Mouse (Mus musculus): ENCODE results near the gene 1810010H24Rik. TPM values are rescaled to one million over a fixed set of nuclear protein-coding genes. Genes with fewer than 3 reads are reported as not detected.
"Not testable (repeated sequence)": the region's sequence is repeated elsewhere in the genome, so short reads cannot be mapped to it uniquely, and the experiment has no call there.

1810010H24Rik gene
- total RNA-seq, 2 experiments from 2014 or later: not detected

DNA sequence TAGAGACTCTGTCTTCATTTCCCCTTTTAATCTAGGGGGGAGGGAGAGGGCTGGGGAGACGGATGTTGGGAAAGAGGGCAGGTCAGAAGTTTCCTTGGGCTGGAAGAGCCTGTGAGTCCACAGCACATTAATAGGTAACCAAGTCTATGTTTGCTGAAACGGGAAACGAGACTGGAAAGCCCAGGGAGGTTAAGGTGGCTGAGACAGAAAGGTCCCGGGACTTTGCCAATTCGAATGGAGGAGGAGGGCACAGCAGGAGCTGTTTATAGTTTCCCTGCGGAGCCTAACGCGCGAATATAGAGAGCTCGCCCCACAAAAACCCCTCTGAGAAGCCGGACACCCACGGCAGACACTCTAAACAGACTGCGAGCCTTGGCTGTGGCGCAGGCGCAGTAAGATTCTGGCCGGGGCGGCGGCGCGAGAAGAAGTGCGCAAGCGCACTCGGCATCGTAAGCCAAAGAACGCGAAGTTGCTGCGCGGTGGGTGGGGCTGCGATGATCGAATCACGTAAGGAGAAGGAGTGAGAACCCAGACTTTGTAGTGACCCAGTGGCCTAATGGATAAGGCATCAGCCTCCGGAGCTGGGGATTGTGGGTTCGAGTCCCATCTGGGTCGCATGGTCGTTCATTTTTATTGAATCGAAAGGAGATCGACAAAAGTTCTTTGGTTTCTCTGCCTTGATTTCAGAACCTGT, 13.0 kb upstream of the 1810010H24Rik start:
- ATAC-seq (replicated peaks; ENCODE audit: poor library complexity): peak; percentile 89

DNA sequence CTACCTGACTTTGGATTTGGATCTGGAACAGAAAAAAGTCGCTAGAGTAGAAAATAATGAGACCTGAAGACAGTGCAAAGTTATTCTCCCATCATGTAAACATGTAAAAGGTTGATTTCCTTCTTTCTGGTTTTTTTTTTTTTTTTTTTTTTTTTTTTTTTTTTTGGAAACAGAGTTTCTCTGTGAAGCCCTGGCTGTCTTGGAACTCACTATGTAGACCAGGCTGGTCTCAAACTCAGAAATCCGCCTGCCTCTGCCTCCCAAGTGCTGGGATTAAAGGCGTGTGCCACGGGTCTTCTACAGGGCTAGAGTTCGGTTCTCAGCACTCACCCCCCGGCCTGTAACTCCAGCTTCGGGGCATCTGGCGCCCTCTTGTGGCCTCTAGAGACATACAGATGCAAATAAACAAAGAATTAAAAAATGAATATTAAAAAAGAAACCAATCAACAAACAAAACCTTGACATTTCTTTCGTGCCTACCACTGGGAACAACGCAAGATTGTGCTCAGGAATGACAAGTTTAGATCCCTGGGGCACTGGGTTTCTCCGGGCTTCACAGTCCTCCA, 11.4 kb upstream of the 1810010H24Rik start:
- no peak for ATAC-seq (replicated peaks; ENCODE audit: poor library complexity)

DNA sequence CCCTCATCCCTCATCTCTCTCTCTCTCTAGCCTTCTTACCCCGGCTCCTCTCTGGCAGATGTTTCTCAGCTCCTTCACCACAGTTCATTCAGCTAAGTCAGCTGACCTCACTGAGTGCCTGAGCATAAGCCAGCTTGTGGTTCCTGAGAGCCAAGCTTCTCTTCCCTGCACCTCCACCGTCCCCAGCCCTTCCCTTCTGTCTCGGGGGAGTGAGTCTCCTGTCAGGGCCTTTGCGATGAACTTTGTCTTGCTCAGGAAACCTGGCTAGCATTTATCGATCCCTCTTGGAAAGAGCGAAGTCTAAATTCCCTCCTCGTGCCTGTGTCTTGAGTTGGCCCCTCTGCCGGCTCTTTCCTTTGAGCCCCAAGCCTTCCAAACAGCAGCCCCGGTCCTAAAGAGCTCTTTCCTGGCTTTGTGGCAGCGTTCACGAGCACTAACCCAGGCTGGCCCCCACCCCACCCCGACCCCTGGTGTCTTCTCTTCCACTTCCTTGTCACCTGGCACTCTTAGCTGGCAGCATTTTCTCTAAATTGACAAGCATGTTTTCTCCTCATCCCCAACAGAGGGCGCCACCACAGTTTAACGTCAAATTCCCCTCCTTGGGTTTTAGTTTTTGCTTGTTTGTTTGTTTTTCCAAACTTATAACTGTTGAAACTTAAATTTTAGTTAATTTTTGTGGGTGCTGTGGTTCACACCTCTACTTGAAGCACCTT, 10.7 kb upstream of the 1810010H24Rik start:
- ATAC-seq (replicated peaks; ENCODE audit: poor library complexity): no peak; the same call in 1 of the 2 replicates

DNA sequence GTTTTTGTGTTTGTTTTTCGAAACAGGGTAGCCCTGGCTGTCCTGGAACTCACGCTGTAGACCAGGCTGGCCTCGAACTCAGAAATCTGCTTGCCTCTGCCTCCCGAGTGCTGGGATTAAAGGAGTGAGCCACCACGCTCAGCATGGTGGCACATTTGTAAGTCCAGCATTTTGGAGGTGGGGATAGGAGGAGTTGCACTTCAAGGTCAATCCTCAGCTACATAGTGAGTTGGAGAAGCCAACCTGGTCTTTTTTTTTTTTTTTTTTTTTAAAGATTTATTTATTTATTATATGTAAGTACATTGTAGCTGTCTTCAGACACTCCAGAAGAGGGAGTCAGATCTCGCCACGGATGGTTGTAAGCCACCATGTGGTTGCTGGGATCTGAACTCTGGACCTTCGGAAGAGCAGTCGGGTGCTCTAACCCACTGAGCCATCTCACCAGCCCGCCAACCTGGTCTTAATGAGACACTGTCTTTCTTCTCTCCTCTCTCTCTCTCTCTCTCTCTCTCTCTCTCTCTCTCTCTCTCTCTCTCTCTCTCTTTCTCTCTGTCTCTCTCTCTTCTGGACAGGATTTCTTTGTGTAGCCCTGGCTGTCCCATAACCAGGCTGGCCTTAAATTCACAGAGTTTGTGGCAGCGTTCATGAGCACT, 9.8 kb upstream of the 1810010H24Rik start:
- not testable (repeated sequence) for ATAC-seq (replicated peaks; ENCODE audit: poor library complexity)

DNA sequence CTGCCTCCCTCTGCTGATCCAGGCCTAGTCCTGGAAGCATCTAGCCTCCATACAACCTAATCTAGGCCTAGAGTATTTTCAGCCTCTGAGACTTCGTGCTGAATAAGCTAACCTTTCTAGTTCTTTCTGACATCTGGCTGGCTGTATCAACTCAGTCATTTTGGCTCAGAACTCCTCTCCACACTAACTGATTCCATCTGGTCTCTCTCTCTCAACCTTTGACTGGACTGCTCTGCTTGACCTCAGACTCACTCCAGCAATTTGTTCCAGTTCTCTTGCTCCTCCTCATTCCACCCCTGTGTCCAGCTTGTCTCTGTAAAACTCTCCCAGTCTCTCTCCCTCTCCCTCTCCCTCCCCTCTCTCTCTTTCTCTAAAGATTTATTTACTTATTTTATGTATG, 8.6 kb upstream of the 1810010H24Rik start:
- no peak for ATAC-seq (replicated peaks; ENCODE audit: poor library complexity)

DNA sequence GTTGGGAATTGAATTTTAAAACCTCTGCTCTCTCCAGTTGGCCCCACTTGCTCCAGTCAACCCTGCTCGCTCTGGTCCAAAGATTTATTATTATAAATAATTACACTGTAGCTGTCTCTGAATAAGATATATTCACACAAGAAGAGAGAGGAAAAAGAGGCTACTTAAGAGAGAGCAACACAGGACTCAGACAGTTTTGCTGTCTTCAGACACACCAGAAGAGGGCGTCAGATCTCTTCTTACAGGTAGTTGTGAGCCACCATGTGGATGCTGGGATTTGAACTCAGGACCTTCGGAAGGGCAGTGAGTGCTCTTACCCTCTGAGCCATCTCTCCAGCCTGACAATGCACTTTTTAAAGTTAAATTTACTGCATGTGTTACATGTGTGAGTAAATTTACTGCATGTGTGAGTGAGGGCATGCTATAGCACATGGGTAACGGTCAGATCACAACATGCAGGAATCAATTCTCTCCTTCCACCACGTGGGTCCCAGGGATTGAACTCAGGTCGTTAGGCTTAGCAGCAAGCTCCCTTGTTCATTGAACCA, 8.1 kb upstream of the 1810010H24Rik start:
- ATAC-seq (replicated peaks; ENCODE audit: poor library complexity): no peak

DNA sequence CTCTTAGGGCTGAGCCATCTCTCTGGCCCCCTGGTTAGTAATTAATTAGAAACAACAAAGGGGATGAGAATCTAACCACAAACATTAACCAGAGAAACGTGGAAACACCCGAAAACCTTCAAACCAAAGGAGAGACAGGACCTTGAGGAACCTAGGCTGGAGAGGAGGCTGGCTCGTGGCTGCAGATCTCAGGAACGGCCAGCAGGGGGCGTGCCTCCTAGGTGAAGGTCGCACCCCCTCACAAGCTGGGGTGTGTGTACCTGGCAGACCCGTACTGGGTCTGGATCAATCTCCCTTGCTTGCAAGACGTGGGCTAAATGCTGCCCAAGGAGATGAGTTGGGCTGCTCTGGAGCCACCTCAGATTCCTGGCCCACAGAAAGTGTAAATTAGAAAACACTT, 6.9 kb upstream of the 1810010H24Rik start:
- peak; percentile 77 for ATAC-seq (replicated peaks; ENCODE audit: poor library complexity)

DNA sequence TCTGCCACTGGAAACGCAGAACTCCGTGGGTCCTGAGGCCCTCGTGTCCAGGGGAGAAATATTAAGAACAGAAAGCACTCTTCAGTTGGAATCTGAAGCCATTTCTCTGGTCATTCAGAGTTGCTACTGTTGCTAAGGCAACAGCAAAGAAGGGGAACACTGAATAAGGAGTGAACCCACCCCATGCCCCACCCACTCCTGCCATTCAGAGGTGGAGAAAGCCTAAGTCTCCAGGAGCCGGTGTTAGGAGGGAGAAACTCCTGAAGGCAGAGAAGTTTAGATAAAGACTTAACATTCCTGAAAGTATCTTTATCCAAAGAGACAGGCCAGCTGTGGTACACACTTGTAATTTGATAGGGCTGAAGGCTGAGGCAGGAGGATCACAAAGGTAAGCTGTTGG, 6.2 kb upstream of the 1810010H24Rik start:
- ATAC-seq (replicated peaks; ENCODE audit: poor library complexity): no peak

DNA sequence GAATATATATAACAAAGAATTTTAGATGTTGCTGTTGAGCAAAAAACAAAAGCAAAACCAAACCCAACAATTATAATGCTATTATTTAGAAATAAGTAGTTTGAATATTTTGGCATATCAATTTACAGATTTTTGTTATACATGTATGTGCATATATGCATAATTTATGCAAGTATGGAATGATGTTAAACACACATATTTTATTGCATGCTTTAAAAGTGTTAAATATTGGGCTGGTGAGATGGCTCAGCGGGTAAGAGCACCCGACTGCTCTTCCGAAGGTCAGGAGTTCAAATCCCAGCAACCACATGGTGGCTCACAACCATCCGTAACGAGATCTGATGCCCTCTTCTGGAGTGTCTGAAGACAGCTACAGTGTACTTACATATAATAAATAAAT, 5.8 kb upstream of the 1810010H24Rik start:
- ATAC-seq (replicated peaks; ENCODE audit: poor library complexity): not testable (repeated sequence)

DNA sequence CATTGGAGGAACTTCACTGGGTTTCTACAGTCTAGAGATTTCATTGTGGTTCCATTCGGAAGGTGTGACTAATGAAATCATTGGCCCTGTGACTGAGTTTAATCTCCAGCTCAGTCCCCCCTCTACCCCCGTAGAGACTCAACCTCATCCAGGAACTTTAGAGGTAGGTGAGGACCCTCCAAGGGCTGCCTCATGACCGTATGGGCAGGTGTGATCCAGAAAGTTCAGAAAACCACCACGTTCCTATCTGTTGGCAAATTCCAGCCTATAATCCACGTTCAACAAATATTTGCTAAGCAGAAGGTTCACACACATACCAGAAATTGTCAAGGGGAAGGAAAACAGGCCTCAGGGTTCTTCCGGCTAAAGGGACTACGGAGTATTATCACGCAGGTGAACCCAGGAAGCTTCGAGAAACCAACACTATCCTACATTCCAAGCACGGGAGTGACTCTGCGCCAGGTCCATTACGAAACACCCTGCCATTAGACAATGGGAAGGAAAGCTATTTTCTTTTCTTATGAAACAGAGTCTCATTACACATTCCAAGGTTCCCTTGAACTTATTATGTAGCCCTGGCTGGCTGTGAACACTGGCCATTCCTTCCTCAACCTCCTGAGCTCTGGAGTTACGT, 3.3 kb upstream of the 1810010H24Rik start:
- ATAC-seq (replicated peaks; ENCODE audit: poor library complexity): no peak

DNA sequence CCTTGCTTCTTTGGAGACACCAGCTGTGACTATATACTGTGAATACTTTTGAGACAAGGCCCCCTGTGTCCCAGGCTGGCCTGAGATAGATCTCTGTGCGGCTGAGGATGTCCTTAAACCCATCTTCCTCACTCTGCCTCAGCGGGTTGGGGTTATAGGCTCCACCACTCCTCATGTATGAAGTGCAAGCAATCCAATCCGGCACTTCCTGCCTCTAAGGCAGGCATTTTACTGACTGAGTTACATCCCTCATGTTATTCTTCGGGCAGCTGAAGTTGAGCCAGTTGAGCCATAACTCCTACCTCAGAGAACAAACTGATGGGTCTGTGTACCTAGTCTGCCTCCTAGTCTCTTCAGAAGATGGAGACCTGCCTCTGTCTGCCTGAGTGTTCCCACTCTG, 1.1 kb upstream of the 1810010H24Rik start:
- no peak for ATAC-seq (replicated peaks; ENCODE audit: poor library complexity)

DNA sequence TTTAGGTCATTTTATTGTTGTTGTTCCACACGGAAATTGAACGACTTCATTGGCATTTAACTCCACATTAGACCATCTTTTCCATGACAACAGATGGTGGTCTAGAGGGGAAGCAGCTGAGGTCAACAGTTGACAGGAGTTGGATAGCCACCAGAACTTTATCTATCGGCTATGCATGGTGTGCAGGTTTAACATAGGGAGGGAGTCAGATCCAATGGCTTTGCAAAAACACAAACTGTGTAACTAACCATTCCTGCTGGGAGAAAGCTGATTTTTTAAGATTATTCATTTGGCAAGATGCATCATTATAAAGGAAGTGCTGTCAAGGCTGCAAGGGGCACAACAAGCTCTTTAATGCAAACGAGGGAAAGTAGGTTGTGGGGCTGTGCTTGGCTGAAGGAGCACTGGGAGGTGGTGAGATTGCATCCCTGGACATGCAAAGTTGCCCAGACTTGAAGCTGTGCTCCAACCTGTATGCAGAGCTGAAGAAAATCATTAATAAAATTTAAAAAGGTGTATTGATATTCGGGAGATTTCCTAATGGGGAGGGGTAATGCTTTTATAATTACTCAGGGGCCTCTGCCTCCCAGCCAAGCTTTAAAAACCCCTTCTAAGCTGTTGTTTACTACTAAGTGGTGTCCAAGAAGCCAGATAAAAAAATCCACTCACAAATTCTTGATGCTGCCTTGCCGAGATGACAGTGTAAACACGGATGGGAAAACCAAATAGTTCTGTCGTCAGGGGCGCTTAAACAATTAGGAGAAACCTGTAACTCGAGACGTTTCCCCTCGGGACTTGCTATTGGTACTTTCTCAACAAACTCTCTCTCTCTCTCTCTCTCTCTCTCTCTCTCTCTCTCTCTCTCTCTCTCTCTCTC, 1.3 kb downstream of the 1810010H24Rik start:
- no peak for ATAC-seq (replicated peaks; ENCODE audit: poor library complexity)

DNA sequence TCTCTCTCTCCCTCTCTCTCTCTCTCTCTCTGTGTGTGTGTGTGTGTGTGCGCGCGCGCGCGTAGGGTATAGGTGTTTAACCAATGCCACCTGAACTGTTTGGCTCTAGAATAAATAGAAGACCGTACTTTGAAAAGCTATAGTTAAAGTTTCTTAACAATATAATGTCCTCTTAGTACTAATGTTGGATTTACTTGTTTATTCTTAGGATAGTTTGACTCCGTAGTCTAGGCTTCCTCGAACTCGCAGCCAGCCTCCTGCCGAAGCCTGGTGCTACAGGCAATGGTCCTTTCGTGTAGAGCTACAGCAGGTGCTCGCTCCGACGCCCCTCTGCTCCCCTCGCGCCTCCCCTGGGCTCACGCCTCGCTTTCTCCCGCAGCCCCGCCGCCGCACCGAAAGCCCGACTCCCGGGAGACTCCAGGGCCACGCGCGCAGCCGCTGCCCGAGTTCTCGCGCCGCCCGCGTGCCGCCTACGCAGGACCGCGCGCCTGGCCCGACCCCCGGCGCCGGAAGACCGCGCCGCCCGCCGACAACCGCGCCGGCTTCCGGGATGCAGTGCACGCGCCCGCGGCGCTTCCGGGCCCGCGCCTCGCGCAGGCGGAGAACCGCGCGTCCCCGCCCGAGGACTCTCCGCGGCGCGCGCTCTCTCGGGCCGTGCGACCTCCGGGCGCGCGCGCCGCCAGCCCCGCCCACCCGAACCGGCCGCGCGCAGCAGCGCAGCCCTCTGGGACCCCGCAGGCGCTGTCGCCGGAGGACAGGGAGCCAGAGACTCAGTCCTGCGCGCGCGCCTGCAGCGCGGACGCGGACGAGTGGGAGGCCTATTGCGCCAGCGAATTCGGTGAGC, 2.2 kb downstream of the 1810010H24Rik start:
- ATAC-seq (replicated peaks; ENCODE audit: poor library complexity): peak; percentile 73

DNA sequence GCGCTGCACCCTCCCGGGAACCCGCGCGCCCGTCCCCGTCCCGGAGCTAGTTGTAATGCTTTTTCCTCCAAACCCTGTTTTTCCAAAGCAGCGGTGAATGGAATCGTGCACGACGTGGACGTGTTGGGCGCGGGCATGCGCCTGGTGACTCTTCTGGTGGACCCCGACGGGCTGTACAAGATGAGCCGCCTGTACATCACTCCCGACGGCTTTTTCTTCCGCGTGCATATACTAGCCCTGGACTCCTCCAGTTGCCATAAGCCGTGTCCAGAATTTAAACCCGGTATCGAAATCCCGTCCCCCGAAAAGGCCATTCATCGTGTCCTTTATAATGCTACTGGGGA, 2.8 kb downstream of the 1810010H24Rik start:
- peak; percentile 12; the same call in 1 of the 2 replicates for ATAC-seq (replicated peaks; ENCODE audit: poor library complexity)

DNA sequence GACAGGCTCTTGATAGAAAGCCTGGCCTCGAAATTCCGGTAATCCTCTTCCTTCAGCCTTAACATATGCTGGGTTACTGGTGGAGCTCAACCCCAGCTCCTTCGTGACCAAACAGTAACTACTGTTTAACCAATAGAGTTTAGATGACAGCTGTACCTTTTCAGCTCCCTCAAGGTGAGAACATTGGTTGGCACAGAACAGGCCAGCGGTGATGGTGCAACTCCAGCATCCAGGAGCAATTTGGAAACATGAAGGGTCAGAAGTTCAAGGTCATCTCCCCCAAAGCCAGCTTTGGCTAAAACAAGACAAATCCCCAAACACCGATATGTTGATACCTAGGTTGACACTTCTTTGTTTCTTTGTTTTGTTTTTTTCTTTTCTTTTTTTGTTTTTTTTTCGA, 3.3 kb downstream of the 1810010H24Rik start:
- no peak for ATAC-seq (replicated peaks; ENCODE audit: poor library complexity)

DNA sequence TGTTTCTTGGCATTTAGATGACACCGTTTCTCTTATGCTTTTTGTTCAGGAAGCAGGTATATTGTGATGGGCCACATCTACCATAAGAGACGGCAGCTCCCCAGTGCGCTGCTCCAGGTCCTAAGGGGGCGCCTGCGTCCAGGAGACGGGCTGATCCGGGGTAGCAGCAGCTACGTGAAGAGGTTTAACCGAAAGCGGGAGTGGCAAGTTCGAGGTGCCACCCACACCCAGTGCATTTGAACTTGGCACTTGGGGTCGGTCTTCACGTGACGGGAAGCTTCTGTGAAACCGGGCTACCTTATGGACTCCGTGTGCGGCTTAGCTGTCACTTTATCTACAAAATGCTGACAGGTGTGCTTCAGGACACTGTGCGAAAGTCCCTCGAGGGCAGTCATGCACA, 4.1 kb downstream of the 1810010H24Rik start:
- ATAC-seq (replicated peaks; ENCODE audit: poor library complexity): no peak

DNA sequence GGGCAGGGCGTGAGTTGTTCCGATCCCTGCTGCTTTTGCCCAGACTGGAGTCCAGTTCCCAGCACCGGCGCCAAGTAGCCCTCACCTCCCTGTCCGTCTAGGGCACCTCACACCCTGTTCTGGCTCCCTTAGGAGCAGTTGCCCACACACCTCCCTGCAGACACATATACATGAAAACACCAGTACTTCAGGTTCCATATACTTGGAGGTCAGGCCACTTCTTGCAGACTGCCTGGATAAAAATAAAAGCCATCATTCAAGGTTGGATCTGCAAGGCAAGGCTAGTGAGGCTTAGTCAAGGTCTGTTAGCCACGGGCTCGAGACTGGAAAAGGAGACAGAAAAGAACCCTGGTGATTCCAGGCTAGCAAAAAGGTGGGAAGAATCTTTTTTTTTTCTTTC, 6.2 kb downstream of the 1810010H24Rik start:
- ATAC-seq (replicated peaks; ENCODE audit: poor library complexity): no peak

DNA sequence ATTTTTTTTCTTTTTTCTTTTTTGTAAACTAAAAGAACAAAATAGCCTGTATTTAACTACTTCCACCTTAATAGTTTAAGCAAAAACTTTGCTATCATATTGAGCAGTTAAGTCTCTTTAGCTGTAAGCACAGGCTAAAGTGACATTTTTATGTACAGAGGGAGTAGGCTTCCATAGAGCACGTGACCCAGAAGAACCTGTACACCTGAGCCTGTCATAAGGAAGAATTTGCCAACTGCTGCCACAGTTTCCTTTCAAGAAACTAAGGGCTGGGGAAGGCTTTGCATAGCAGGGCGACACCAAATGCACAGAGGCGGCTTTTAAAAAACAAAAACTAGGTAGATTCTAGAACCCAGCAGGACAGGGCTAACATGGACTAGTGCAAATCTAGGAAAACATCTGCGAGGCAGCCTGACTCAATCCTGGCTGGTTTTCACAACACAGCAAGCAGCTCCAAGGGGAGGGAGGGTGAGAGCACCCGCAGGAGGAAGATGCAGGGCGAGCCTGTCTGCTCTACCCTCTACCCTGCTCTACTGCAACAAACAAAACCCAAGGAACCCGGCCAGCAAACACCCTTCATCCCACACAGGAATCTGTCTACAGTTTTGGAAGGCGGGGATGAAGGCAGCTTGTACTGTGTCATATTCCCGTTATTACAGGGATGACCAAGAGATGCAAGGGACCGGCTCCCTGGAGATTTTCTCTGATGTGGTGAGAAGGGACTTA, 8.8 kb downstream of the 1810010H24Rik start:
- ATAC-seq (replicated peaks; ENCODE audit: poor library complexity): no peak
